Mouse (Mus musculus) myocyte (in vitro differentiated cells): Measurements from ENCODE around the gene Tac4. TPM values are rescaled to one million over a fixed set of nuclear protein-coding genes. Genes with fewer than 3 reads are reported as not detected.

Experiments
- H3K27me3 ChIP-seq: one replicate; pipeline ENCODE4 v1.6.1; 2011; ENCODE audit not compliant: control insufficient read depth, insufficient read depth, insufficient read length
- H3K36me3 ChIP-seq: one replicate; pipeline ENCODE4 v1.6.1; 2011; ENCODE audit not compliant: control insufficient read depth, insufficient read depth
- H3K4me2 ChIP-seq: one replicate; pipeline ENCODE4 v1.6.1; 2011; ENCODE audit warnings: low read depth, control low read depth
- H3K4me3 ChIP-seq: one replicate; pipeline ENCODE4 v1.5.1; 2011; ENCODE audit warnings: mild to moderate bottlenecking, control low read depth, moderate library complexity
- H3K79me2 ChIP-seq: one replicate; pipeline ENCODE4 v1.6.1; 2011; ENCODE audit not compliant: control insufficient read depth, insufficient read depth
- H3ac ChIP-seq: one replicate; pipeline ENCODE4 v1.6.1; 2011; ENCODE audit not compliant: control insufficient read depth, insufficient read length
- CEBPB ChIP-seq: IDR thresholded peaks from 2 replicates; pipeline ENCODE4 v1.6.1; 2011; ENCODE audit warnings: mild to moderate bottlenecking, moderate library complexity; ENCODE audit not compliant: poor library complexity, insufficient read depth, severe bottlenecking
- E2F4 ChIP-seq: IDR thresholded peaks from one replicate; pipeline ENCODE4 v1.6.1; 2011; ENCODE audit warnings: mild to moderate bottlenecking, control low read depth, moderate library complexity; ENCODE audit not compliant: insufficient read depth
- MAX ChIP-seq: IDR thresholded peaks from one replicate; pipeline ENCODE4 v1.6.1; 2011; ENCODE audit warnings: low read depth, mild to moderate bottlenecking, control low read depth
- MYOD1 ChIP-seq, 3 experiments: IDR thresholded peaks; one replicate each; pipeline ENCODE4 v1.6.1; 2011; ENCODE audit warnings: control low read depth in 2 of 3, low read depth in 2 of 3, mild to moderate bottlenecking in 2 of 3, moderate library complexity in 1 of 3; ENCODE audit not compliant: insufficient read length in 2 of 3, control insufficient read depth in 1 of 3
- MYOG ChIP-seq, 3 experiments: IDR thresholded peaks; one replicate each; pipeline ENCODE4 v1.6.1; 2011; ENCODE audit warnings: control low read depth in 2 of 3, low read depth in 2 of 3, mild to moderate bottlenecking in 2 of 3; ENCODE audit not compliant: insufficient read length in 2 of 3, control insufficient read depth in 1 of 3, insufficient read depth in 1 of 3
- POLR2A ChIP-seq: IDR thresholded peaks from one replicate; pipeline ENCODE4 v1.6.1; 2011; ENCODE audit warnings: low read depth, mild to moderate bottlenecking, control low read depth, moderate library complexity; ENCODE audit not compliant: insufficient read length
- POLR2AphosphoS2 ChIP-seq: IDR thresholded peaks from one replicate; pipeline ENCODE4 v1.6.1; 2011; ENCODE audit warnings: low read depth, control low read depth; ENCODE audit not compliant: insufficient read length
- REST ChIP-seq: IDR thresholded peaks from one replicate; pipeline ENCODE4 v1.6.1; 2011; ENCODE audit warnings: mild to moderate bottlenecking, control low read depth, moderate library complexity; ENCODE audit not compliant: insufficient read depth, insufficient read length
- SRF ChIP-seq: IDR thresholded peaks from one replicate; pipeline ENCODE4 v1.6.1; 2011; ENCODE audit warnings: low read depth; ENCODE audit not compliant: control insufficient read depth, insufficient read length
- TCF12 ChIP-seq: IDR thresholded peaks from one replicate; pipeline ENCODE4 v1.6.1; 2011; ENCODE audit warnings: mild to moderate bottlenecking, control low read depth; ENCODE audit not compliant: poor library complexity, insufficient read depth, severe bottlenecking
- TCF3 ChIP-seq: IDR thresholded peaks from one replicate; pipeline ENCODE4 v1.6.1; 2011; ENCODE audit warnings: low read depth, control low read depth; ENCODE audit not compliant: insufficient read length
- USF1 ChIP-seq: IDR thresholded peaks from one replicate; pipeline ENCODE4 v1.6.1; 2011; ENCODE audit warnings: low read depth, mild to moderate bottlenecking, control low read depth, moderate library complexity
- polyA plus RNA-seq: library from polyadenylated mRNA; unstranded; fragments of >200 nt; fragmentation: generic; extraction: Trizol; gene quantifications from one replicate; pipeline ENCODE4 v1.2.1, GENCODE M21; 2012; ENCODE audit warnings: missing spikeins

Tac4 gene
- polyA plus RNA-seq, 1 experiment = 8.3 TPM

DNA sequence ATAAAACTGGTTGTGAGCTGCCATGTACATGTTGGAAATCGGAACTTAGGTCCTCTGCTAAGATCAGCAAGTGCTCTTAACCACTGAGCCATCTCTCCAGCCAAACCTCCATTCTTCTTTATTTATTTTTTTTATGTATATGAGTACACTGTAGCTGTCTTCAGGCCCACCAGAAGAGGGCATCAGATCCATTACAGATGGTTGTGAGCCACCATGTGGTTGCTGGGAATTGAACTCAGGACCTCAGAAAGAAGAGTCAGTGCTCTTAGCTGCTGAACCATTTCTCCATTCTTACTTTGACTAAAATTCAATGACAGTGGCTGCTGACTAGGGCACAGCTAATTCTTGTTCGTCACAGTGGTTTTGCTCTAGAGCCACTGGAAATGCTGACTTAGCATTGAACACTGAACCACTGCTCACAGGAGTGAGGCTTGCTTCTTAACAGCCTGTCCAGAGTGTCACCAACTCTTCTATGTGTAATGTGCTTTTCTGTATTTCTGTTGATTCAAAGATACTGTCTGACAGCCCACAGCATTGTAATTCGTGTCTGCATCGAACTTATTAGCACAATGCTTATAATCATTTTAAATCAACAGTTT lies 17.8 kb downstream of the Tac4 start:
- Histone ChIP-seq H3K4me3 (no peak overlapping the region), H3K36me3 (peaks cover 89% of the 10 kb centered on the region), H3K79me2 (no peaks in the 10 kb centered on the region), H3ac (no peak overlapping the region), H3K27me3 (no peaks in the 10 kb centered on the region), H3K4me2 (no peak overlapping the region)
- TF ChIP-seq TCF12 = no peak
- TF ChIP-seq CEBPB = no peak
- no peak for TF ChIP-seq POLR2A
- no peak for TF ChIP-seq MYOG (IDR thresholded peaks at IDR 0.05; ENCODE audit: control insufficient read depth in 1 of 3, insufficient read depth in 1 of 3, insufficient read length in 2 of 3, low read depth in 2 of 3)
- no peak for TF ChIP-seq MAX
- no peak for TF ChIP-seq REST
- TF ChIP-seq TCF3 = no peak
- no peak for TF ChIP-seq SRF
- no peak for TF ChIP-seq POLR2AphosphoS2
- no peak for TF ChIP-seq MYOD1 (IDR thresholded peaks at IDR 0.05; ENCODE audit: control insufficient read depth in 1 of 3, insufficient read length in 2 of 3, low read depth in 2 of 3)
- no peak for TF ChIP-seq USF1
- no peak for TF ChIP-seq E2F4

- H3ac ChIP-seq = no peak overlapping the region
- no peak overlapping the region for H3K4me2 ChIP-seq
- TF ChIP-seq E2F4 (no peak), POLR2A (no peak), MAX (no peak), SRF (no peak), TCF3 (no peak), MYOG (IDR thresholded peaks at IDR 0.05; ENCODE audit: control insufficient read depth in 1 of 3, insufficient read depth in 1 of 3, insufficient read length in 2 of 3, low read depth in 2 of 3) (no peak), REST (no peak), USF1 (no peak)
- no peaks in the 10 kb centered on the region for H3K27me3 ChIP-seq
- no peak overlapping the region for H3K4me3 ChIP-seq
- no peaks in the 10 kb centered on the region for H3K79me2 ChIP-seq
- peaks cover 74% of the 10 kb centered on the region for H3K36me3 ChIP-seq
Measured at GRCm38 (mm10) chr11:95282331-95282730, 21.0 kb downstream of the Tac4 start.

GRCm38 (mm10) chr11:95291998-95292397 lies 30.7 kb downstream of the Tac4 start:
- H3K36me3 ChIP-seq = peaks cover 53% of the 10 kb centered on the region
- TF ChIP-seq TCF12 (no peak), USF1 (no peak), SRF (no peak), TCF3 (no peak), MAX (no peak), MYOG (IDR thresholded peaks at IDR 0.05; ENCODE audit: control insufficient read depth in 1 of 3, insufficient read depth in 1 of 3, insufficient read length in 2 of 3, low read depth in 2 of 3) (no peak)
- H3K79me2 ChIP-seq = peaks cover 2% of the 10 kb centered on the region
- no peak overlapping the region for H3K4me2 ChIP-seq
- no peak overlapping the region for H3ac ChIP-seq
- H3K4me3 ChIP-seq = no peak overlapping the region
- no peaks in the 10 kb centered on the region for H3K27me3 ChIP-seq

GRCm38 (mm10) chr11:95293017-95293624 lies 31.8 kb downstream of the Tac4 start:
- Histone ChIP-seq H3K4me3 (no peak overlapping the region), H3K4me2 (no peak overlapping the region), H3K79me2 (peaks cover 5% of the 10 kb centered on the region), H3K36me3 (peaks cover 57% of the 10 kb centered on the region), H3ac (no peak overlapping the region), H3K27me3 (no peaks in the 10 kb centered on the region)
- TF ChIP-seq POLR2AphosphoS2 (no peak), E2F4 (no peak), REST (no peak), SRF (no peak), TCF3 (no peak)

DNA sequence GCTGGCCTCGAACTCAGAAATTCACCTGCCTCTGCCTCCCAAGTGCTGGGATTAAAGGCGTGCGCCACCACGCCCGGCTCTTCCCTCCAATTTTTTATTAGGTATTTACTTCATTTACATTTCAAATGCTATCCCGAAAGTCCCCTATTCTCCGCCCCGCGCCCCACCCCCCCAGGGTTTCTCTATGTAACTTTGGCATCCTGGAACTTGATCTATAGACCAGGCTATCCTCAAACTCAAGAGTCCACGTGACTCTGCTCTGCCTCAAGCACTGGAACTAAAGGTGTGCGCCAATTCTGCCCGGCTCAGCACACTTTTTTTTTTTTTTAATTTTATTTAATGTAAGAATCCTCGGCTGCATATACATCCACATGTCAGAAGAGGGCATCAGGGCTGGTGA lies 34.4 kb downstream of the Tac4 start:
- H3K4me3 ChIP-seq = no peak overlapping the region
- peaks cover 58% of the 10 kb centered on the region for H3K36me3 ChIP-seq
- TF ChIP-seq E2F4 (no peak), REST (no peak), SRF (no peak), MYOD1 (IDR thresholded peaks at IDR 0.05; ENCODE audit: control insufficient read depth in 1 of 3, insufficient read length in 2 of 3, low read depth in 2 of 3) (no peak)
- peaks cover 5% of the 10 kb centered on the region for H3K79me2 ChIP-seq
- H3ac ChIP-seq = no peak overlapping the region
- H3K4me2 ChIP-seq = no peak overlapping the region
- no peaks in the 10 kb centered on the region for H3K27me3 ChIP-seq
